Mouse (Mus musculus) CH12F3 (cell line): ENCODE results near the gene Il11ra1.
"Not testable (repeated sequence)": the region's sequence is repeated elsewhere in the genome, so short reads cannot be mapped to it uniquely, and the experiment has no call there.

Source experiments
- in situ Hi-C: fragments of 300-500 bp; cut with MboI; formaldehyde crosslinking; loops from 2 replicates; pipeline ENCODE4 v1.14.3; 2020; ENCODE audit warnings: low sequenced_read_pairs

The Il11ra1 gene

DNA sequence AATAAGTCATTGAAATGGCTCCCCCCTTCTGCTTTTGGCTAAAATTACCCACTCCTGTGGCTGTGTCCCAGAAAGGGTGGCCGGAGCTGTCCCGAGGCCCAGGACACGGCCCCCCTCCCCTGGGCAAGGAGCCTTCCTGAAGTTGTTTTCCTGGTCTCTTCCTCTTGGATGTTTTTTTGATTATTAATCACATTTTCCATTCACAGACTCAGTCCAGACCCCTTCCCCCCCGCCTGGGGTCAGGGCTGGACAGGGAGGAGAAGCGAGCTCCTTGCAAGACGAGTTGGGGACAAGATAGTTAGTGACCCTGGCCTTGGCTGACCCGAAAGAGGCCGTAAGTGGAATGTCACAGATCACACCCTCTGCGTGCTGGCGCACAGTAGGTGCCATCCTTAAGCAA, at the start of gene Il11ra1:
Il11ra1 (plus strand) TSS at position 207 of the 400 bp plus-strand sequence.
- in situ Hi-C loops: not testable (repeated sequence)

- in situ Hi-C loops: no loop called here
Observed at GRCm38 (mm10) chr4:41653296-41653695, 46.5 kb upstream of the Il11ra1 start.

DNA sequence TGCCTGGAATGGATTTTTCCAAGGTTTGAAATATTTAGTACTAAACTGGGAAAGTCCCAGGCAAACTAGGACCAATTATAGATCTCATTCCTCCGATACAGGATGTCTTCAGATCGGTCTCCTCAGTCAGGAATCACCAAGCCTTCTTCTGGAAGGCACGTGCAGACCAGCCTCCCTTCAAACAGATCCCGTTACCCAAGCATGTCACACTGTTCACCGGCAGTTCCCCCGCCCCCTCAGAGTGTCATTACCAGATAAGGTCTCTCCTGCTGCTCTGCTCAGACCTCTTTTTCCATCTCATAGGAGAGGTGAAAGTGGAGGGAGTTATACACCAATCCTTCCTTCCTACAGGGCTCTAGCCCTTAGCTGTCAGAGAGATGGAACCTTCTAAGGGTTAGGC, 46.1 kb upstream of the Il11ra1 start:
- in situ Hi-C loops: no loop called here

GRCm38 (mm10) chr4:41654217-41654616, 45.6 kb upstream of the Il11ra1 start:
- in situ Hi-C loops: no loop called here

GRCm38 (mm10) chr4:41655525-41655924, 44.3 kb upstream of the Il11ra1 start:
- in situ Hi-C loops: no loop called here

- in situ Hi-C loops: no loop called here
Observed at GRCm38 (mm10) chr4:41658566-41659384, 41.0 kb upstream of the Il11ra1 start.

GRCm38 (mm10) chr4:41659556-41659955, 40.2 kb upstream of the Il11ra1 start:
- in situ Hi-C loops: no loop called here

- in situ Hi-C loops: no loop called here
Observed at GRCm38 (mm10) chr4:41660851-41661430, 38.8 kb upstream of the Il11ra1 start.

DNA sequence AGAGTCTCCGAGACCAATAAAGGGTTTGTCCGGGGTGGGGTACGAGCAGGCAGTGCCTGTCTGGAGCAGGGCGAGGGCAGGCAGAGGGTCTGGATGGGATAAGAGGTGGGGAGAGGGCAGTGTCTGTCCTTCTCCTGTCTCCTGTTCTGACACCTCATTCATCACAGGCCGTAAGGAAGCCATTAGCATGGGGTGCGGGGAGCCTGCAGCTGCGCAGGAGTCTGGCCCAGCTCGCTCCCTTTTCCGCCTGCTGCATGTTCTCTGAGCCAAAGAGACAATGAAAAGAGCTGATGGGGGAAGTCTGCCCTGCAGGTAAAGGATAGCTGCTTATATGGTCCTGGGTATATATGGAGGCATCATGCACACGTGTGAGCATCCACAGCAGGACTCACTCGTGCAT, 37.1 kb upstream of the Il11ra1 start:
- in situ Hi-C loops: no loop called here

- in situ Hi-C loops: no loop called here
Observed at GRCm38 (mm10) chr4:41663614-41664013, 36.2 kb upstream of the Il11ra1 start.

- in situ Hi-C loops: no loop called here
Observed at GRCm38 (mm10) chr4:41664533-41664932, 35.3 kb upstream of the Il11ra1 start.

- in situ Hi-C loops: no loop called here
Observed at GRCm38 (mm10) chr4:41665009-41665675, 34.6 kb upstream of the Il11ra1 start.

DNA sequence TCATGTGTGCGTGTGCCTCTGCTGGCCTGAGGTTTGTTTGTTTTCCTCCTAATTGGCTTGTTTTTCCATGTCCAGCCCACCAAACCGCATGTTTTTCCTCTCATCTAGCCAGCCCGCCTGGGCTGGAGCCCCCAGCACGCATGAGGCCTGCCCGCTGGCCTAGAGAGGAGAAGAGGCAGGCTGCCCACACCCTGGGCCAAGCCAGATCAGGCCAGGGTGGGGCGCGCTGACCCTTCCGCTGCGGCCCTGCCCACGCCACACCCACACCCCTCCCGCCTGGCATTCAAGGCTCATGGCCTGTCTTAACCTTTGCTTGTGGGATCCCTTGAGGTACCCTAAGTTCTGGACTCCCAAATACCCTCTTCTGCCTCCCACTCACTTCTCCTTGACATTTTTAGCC, 33.1 kb upstream of the Il11ra1 start:
- in situ Hi-C loops: no loop called here

- in situ Hi-C loops: no loop called here
Observed at GRCm38 (mm10) chr4:41670836-41671235, 29.0 kb upstream of the Il11ra1 start.

DNA sequence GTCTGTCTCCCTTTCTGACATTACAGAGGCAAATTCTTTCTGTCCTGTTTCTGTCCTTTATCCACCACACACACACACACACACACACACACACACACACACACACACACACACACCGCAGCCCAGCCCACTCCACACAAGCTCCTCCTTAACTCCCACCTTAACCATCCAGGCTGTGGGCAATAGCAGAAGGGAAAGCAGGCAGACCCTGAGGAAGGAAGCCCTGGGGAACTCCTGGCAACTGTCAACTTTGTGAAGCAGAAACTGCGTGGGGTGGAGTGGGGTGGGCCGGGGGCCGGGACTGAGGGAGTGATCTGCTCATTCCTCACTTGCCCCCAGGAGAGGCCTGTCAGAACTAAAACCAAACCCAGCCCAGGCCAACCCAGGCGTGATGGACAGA, 28.3 kb upstream of the Il11ra1 start:
- in situ Hi-C loops: no loop called here

DNA sequence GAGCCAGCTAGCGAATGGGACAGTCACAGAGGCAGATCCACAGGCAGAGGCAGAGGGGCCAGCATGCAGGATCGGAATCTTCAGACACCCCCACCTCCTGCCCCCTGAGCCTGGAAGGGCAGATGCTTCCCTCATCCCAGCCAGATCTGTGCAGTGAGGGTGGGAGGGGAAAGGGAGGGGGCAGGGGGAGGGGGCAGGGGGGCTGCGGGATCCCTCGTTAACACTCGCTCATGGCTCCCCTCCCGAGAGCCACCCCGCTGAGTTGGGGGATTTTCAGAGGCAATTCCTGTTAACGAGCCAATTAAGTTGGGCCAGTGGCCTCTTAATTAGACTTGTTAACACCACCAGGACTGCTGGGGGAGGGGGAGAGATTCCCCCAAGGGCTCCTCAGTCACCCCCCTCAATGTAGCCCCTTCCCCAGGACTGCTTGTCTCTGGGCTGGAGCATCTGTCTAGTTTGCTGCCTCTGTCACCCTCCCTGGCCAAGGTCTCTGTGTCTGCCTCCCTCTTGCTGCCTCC, 27.8 kb upstream of the Il11ra1 start:
- in situ Hi-C loops: no loop called here

GRCm38 (mm10) chr4:41672522-41672963, 27.2 kb upstream of the Il11ra1 start:
- in situ Hi-C loops: no loop called here

- in situ Hi-C loops: no loop called here
Observed at GRCm38 (mm10) chr4:41673186-41673585, 26.6 kb upstream of the Il11ra1 start.

GRCm38 (mm10) chr4:41676248-41677005, 23.4 kb upstream of the Il11ra1 start:
- in situ Hi-C loops: no loop called here

GRCm38 (mm10) chr4:41677006-41677629, 22.7 kb upstream of the Il11ra1 start:
- in situ Hi-C loops: no loop called here
